Mouse (Mus musculus) kidney, adult 11 months (tissue): ENCODE measurements around the gene Tnip1.
"Not testable (repeated sequence)": the region's sequence is repeated elsewhere in the genome, so short reads cannot be mapped to it uniquely, and the experiment has no call there.

ENCODE experiments used
- DNase-seq: peaks from one replicate; pipeline ENCODE4 v3.0.0; 2022

Gene Tnip1

GRCm38 (mm10) chr11:54971365-54972048, 8.8 kb upstream of the Tnip1 start:
- DNase-seq = no peak

- no peak for DNase-seq
Measured at GRCm38 (mm10) chr11:54965234-54965633, 2.5 kb upstream of the Tnip1 start.

GRCm38 (mm10) chr11:54961921-54962320, 796 bp downstream of the Tnip1 start:
- no peak for DNase-seq

GRCm38 (mm10) chr11:54961164-54961850, 1.4 kb downstream of the Tnip1 start:
- no peak for DNase-seq

GRCm38 (mm10) chr11:54960251-54960650, 2.5 kb downstream of the Tnip1 start:
- no peak for DNase-seq

- DNase-seq = no peak
Measured at GRCm38 (mm10) chr11:54958571-54959073, 4.1 kb downstream of the Tnip1 start.

- DNase-seq = not testable (repeated sequence)
Measured at GRCm38 (mm10) chr11:54957708-54958107, 5.0 kb downstream of the Tnip1 start.

GRCm38 (mm10) chr11:54956912-54957311, 5.8 kb downstream of the Tnip1 start:
- DNase-seq = no peak

GRCm38 (mm10) chr11:54955735-54956480, 6.8 kb downstream of the Tnip1 start:
- DNase-seq = peak; percentile 98

- DNase-seq = not testable (repeated sequence)
Measured at GRCm38 (mm10) chr11:54955400-54955734, 7.3 kb downstream of the Tnip1 start.

GRCm38 (mm10) chr11:54954716-54955115, 8.0 kb downstream of the Tnip1 start:
- no peak for DNase-seq

- DNase-seq = no peak
Measured at GRCm38 (mm10) chr11:54953993-54954446, 8.7 kb downstream of the Tnip1 start.

- no peak for DNase-seq
Measured at GRCm38 (mm10) chr11:54952651-54953050, 10.1 kb downstream of the Tnip1 start.

GRCm38 (mm10) chr11:54950684-54951083, 12.0 kb downstream of the Tnip1 start:
- DNase-seq = no peak

GRCm38 (mm10) chr11:54949717-54950116, 13.0 kb downstream of the Tnip1 start:
- DNase-seq = no peak

GRCm38 (mm10) chr11:54944702-54945101, 18.0 kb downstream of the Tnip1 start:
- DNase-seq = no peak

- no peak for DNase-seq
Measured at GRCm38 (mm10) chr11:54940056-54940455, 22.7 kb downstream of the Tnip1 start.

- no peak for DNase-seq
Measured at GRCm38 (mm10) chr11:54939501-54939900, 23.2 kb downstream of the Tnip1 start.

- DNase-seq = no peak
Measured at GRCm38 (mm10) chr11:54936771-54937140, 26.0 kb downstream of the Tnip1 start.

- no peak for DNase-seq
Measured at GRCm38 (mm10) chr11:54936035-54936770, 26.5 kb downstream of the Tnip1 start.

GRCm38 (mm10) chr11:54934198-54934597, 28.5 kb downstream of the Tnip1 start:
- no peak for DNase-seq

- no peak for DNase-seq
Measured at GRCm38 (mm10) chr11:54932540-54932939, 30.2 kb downstream of the Tnip1 start.
